Mouse (Mus musculus): ENCODE measurements around the gene Rgs12. TPM values are rescaled to one million over a fixed set of nuclear protein-coding genes. Genes with fewer than 3 reads are reported as not detected.
A peak's percentile ranks its signal among the peaks of the same experiment; 100 is the strongest.

Gene Rgs12
- polyA plus RNA-seq, 1 experiment from 2014 or later, result 36.4 TPM

DNA sequence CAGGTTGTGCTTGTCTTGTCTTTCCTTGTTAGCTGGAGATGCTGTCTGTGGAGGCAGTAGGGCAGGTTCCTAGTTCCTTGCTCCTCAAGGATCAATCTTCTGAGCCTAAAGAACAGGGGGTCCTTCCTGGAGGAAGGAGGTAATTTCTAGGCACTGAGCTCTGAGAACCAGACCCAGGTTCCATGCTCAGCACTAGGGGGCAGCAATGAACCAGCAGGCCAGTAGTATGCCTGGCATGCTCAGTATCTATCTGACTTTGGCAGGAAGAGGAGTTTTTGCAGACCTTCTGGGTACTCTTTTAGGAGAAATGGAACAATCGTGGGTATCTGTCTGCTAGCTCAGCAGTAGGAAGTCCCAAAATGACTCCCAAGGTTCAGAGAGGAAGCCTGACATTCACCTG is 33.4 kb upstream of the Rgs12 start:
- ATAC-seq (ENCODE audit: insufficient number of reproducible peaks, low FRiP score, low TSS enrichment, low read depth), result no peak
- Histone ChIP-seq H3K4me3 (no peak overlapping the region), H3K4me1 (no peaks in the 10 kb centered on the region), H3K9ac (no peak overlapping the region), H3K27ac (no peak overlapping the region), H3K36me3 (peaks cover 4% of the 10 kb centered on the region), H3K9me3 (no peaks in the 10 kb centered on the region), H3K27me3 (no peaks in the 10 kb centered on the region), H3K4me2 (no peak overlapping the region)
- WGBS, result 6% methylated on average over 1 of the region's 1 CpGs

GRCm38 (mm10) chr5:34917234-34917655 is 32.0 kb upstream of the Rgs12 start:
- H3K4me2 ChIP-seq, result no peak overlapping the region
- no peak overlapping the region for H3K9ac ChIP-seq
- no peak for ATAC-seq (ENCODE audit: insufficient number of reproducible peaks, low FRiP score, low TSS enrichment, low read depth)
- no peak overlapping the region for H3K4me3 ChIP-seq
- H3K4me1 ChIP-seq, result no peaks in the 10 kb centered on the region
- 42% methylated on average over 10 of the region's 10 CpGs for WGBS
- H3K27ac ChIP-seq, result no peak overlapping the region
- H3K27me3 ChIP-seq, result no peaks in the 10 kb centered on the region
- no peaks in the 10 kb centered on the region for H3K9me3 ChIP-seq
- H3K36me3 ChIP-seq, result peaks cover 4% of the 10 kb centered on the region

DNA sequence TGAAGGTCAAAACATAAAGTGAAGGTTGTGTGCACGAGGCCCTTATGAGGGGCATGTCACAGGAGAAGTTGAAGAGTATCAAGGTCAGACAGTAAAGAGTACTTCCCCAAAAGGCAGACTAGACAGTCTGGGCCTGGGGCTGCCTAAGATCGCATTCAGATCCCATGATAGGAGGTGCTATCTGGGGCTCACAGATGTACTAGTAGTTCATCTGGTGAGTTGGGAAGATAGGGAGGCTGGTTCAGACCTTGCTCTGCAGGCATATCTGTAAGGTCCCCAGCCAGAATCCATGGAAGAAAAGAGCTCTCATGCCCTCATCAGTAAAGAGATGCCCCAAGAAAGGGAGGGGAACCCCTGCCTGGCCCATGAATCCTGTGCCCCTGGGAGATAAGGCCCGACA is 30.5 kb upstream of the Rgs12 start:
- 84% methylated on average over 3 of the region's 3 CpGs for WGBS
- Histone ChIP-seq H3K9me3 (no peaks in the 10 kb centered on the region), H3K9ac (no peak overlapping the region), H3K4me1 (no peaks in the 10 kb centered on the region), H3K36me3 (peaks cover 8% of the 10 kb centered on the region), H3K4me2 (no peak overlapping the region), H3K27ac (no peak overlapping the region), H3K4me3 (no peak overlapping the region), H3K27me3 (no peaks in the 10 kb centered on the region)
- no peak for ATAC-seq (ENCODE audit: insufficient number of reproducible peaks, low FRiP score, low TSS enrichment, low read depth)

GRCm38 (mm10) chr5:34922531-34922930 is 26.7 kb upstream of the Rgs12 start:
- WGBS, result 41% methylated on average over 6 of the region's 6 CpGs
- H3K27ac ChIP-seq, result no peak overlapping the region
- ATAC-seq (ENCODE audit: insufficient number of reproducible peaks, low FRiP score, low TSS enrichment, low read depth), result no peak
- no peak overlapping the region for H3K9ac ChIP-seq
- no peaks in the 10 kb centered on the region for H3K27me3 ChIP-seq
- H3K9me3 ChIP-seq, result no peaks in the 10 kb centered on the region
- H3K4me1 ChIP-seq, result no peaks in the 10 kb centered on the region
- H3K36me3 ChIP-seq, result peaks cover 22% of the 10 kb centered on the region
- no peak overlapping the region for H3K4me3 ChIP-seq
- H3K4me2 ChIP-seq, result no peak overlapping the region

- H3K9ac ChIP-seq, result no peak overlapping the region
- no peaks in the 10 kb centered on the region for H3K4me1 ChIP-seq
- 90% methylated on average over 4 of the region's 4 CpGs for WGBS
- no peak overlapping the region for H3K4me2 ChIP-seq
- ATAC-seq (ENCODE audit: insufficient number of reproducible peaks, low FRiP score, low TSS enrichment, low read depth), result no peak
- no peak overlapping the region for H3K27ac ChIP-seq
- no peaks in the 10 kb centered on the region for H3K9me3 ChIP-seq
- no peak overlapping the region for H3K4me3 ChIP-seq
- peaks cover 22% of the 10 kb centered on the region for H3K36me3 ChIP-seq
- H3K27me3 ChIP-seq, result no peaks in the 10 kb centered on the region
Measured at GRCm38 (mm10) chr5:34923920-34924319, 25.3 kb upstream of the Rgs12 start.

- H3K4me1 ChIP-seq, result no peaks in the 10 kb centered on the region
- H3K4me3 ChIP-seq, result no peak overlapping the region
- no peak for ATAC-seq (ENCODE audit: insufficient number of reproducible peaks, low FRiP score, low TSS enrichment, low read depth)
- H3K9me3 ChIP-seq, result no peaks in the 10 kb centered on the region
- no peak overlapping the region for H3K27ac ChIP-seq
- no peak overlapping the region for H3K4me2 ChIP-seq
- 85% methylated on average over 7 of the region's 7 CpGs for WGBS
- peaks cover 22% of the 10 kb centered on the region for H3K36me3 ChIP-seq
- no peak overlapping the region for H3K9ac ChIP-seq
- H3K27me3 ChIP-seq, result no peaks in the 10 kb centered on the region
Measured at GRCm38 (mm10) chr5:34924519-34924918, 24.7 kb upstream of the Rgs12 start.

DNA sequence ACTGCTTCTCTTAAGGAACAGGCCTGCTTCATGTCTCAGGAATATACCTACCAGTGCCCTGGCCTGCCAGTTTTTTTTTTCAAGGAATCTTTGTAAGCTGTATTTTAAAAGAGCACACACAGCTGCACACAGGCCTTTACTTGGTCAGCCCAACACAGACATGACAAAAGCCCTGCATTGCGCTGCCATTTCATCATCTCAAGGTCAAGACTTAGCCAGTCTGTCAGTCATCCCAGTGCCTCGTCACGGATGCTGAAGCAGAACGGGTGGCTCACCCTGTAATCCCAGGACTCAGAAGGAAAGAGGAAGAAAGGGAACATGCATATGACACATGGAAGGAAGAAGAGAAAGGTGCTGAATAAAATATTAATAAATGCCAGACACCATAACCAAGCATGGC is 21.6 kb upstream of the Rgs12 start:
- no peak for ATAC-seq (ENCODE audit: insufficient number of reproducible peaks, low FRiP score, low TSS enrichment, low read depth)
- Histone ChIP-seq H3K9me3 (no peaks in the 10 kb centered on the region), H3K4me1 (peaks cover 17% of the 10 kb centered on the region), H3K27ac (no peak overlapping the region), H3K27me3 (no peaks in the 10 kb centered on the region), H3K4me3 (no peak overlapping the region), H3K4me2 (no peak overlapping the region), H3K36me3 (peaks cover 22% of the 10 kb centered on the region), H3K9ac (no peak overlapping the region)
- WGBS, result 93% methylated on average over 4 of the region's 4 CpGs

DNA sequence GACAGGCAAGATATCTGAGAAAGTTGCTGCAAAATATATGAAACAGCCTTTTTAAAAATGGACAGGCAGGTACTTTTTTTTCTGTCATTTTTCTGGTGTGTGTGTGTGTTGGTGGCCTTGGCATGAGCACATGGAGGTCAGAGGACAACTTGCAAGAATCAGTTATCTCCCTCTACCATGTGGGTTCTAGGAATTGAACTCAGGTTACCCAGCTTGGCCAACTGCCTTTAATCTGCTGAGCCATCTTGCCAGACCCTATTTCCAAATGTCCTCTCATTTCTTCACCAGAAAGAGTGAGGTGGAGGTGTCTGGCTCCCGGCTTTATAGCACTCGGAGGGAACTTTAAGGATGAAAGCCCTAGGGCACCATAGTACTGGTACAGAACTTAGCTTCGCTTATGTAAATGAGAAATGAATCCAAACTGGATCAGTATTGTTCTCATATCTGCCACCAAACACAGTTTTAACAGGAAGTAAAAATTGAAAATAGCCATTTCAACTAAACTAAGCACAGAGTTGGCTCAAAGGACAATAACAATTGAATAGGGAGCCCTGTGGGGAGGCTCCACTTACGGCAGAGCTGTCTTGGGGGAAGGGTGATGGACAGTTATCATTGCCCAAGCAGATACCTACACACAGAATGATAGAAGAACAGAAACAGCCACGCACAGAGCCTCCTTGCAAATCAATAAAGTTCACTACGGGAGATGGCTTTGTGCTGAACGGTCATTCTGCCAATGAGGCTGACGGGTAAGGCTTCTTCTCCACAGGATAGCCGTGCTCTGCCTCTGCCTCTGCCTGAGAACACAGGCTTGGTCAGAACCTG is 18.9 kb upstream of the Rgs12 start:
- Histone ChIP-seq H3K4me1 (peaks cover 17% of the 10 kb centered on the region), H3K27ac (no peak overlapping the region; the same call in 1 of the 2 replicates), H3K9me3 (no peaks in the 10 kb centered on the region), H3K36me3 (peaks cover 5% of the 10 kb centered on the region; the same call in 1 of the 2 replicates), H3K27me3 (no peaks in the 10 kb centered on the region), H3K4me2 (no peak overlapping the region), H3K9ac (no peak overlapping the region), H3K4me3 (no peak overlapping the region)
- no peak for ATAC-seq (ENCODE audit: insufficient number of reproducible peaks, low FRiP score, low TSS enrichment, low read depth)
- WGBS, result 78% methylated on average over 9 of the region's 9 CpGs

- no peaks in the 10 kb centered on the region for H3K9me3 ChIP-seq
- H3K4me2 ChIP-seq, result no peak overlapping the region
- no peak for ATAC-seq (ENCODE audit: insufficient number of reproducible peaks, low FRiP score, low TSS enrichment, low read depth)
- peaks cover 17% of the 10 kb centered on the region for H3K4me1 ChIP-seq
- H3K36me3 ChIP-seq, result no peaks in the 10 kb centered on the region
- no peak overlapping the region for H3K4me3 ChIP-seq
- H3K27me3 ChIP-seq, result no peaks in the 10 kb centered on the region
- H3K9ac ChIP-seq, result no peak overlapping the region
- peak overlapping the region; percentile 73; the same call in 1 of the 2 replicates for H3K27ac ChIP-seq
- WGBS, result 35% methylated on average over 2 of the region's 2 CpGs
Measured at GRCm38 (mm10) chr5:34931091-34931490, 18.2 kb upstream of the Rgs12 start.

- WGBS, result 30% methylated on average over 11 of the region's 11 CpGs
Measured at GRCm38 (mm10) chr5:34931516-34932457, 17.5 kb upstream of the Rgs12 start.

DNA sequence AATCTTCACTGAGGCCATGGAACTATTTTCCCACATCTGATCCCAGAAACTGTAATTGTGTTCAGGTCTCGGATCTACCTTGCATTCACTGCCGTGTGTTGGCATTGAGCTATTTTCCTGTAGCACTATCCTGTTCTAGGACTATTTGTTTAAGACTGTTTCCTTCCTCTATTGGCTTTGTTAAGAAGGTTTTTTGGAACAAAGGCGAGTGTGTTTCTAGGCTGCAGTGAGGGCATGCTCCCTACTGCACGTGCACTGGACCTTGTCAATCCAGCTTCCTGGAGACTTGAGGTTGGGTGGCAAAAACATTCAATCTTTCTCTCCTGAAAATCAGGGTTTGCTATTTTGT is 16.8 kb upstream of the Rgs12 start:
- H3K4me1 ChIP-seq, result peaks cover 17% of the 10 kb centered on the region
- ATAC-seq (ENCODE audit: insufficient number of reproducible peaks, low FRiP score, low TSS enrichment, low read depth), result no peak

More at GRCm38 (mm10) chr5:34931516-34932457, 17.5 kb upstream of the Rgs12 start:
- Histone ChIP-seq H3K27ac (peak overlapping the region; percentile 73), H3K4me2 (no peak overlapping the region), H3K4me3 (no peak overlapping the region), H3K36me3 (no peaks in the 10 kb centered on the region), H3K9me3 (no peaks in the 10 kb centered on the region), H3K4me1 (peaks cover 17% of the 10 kb centered on the region), H3K9ac (no peak overlapping the region), H3K27me3 (no peaks in the 10 kb centered on the region)
- no peak for ATAC-seq (ENCODE audit: insufficient number of reproducible peaks, low FRiP score, low TSS enrichment, low read depth)

GRCm38 (mm10) chr5:34933461-34933860 is 15.8 kb upstream of the Rgs12 start:
- Histone ChIP-seq H3K4me1 (peaks cover 17% of the 10 kb centered on the region), H3K27me3 (no peaks in the 10 kb centered on the region), H3K9ac (no peak overlapping the region), H3K36me3 (no peaks in the 10 kb centered on the region), H3K4me2 (no peak overlapping the region), H3K27ac (no peak overlapping the region), H3K4me3 (no peak overlapping the region), H3K9me3 (no peaks in the 10 kb centered on the region)
- no peak for ATAC-seq (ENCODE audit: insufficient number of reproducible peaks, low FRiP score, low TSS enrichment, low read depth)
- 95% methylated on average over 1 of the region's 1 CpGs for WGBS

More for the DNA sequence above, 16.8 kb upstream of the Rgs12 start:
- peak overlapping the region; percentile 73; the same call in 1 of the 2 replicates for H3K27ac ChIP-seq
- H3K27me3 ChIP-seq, result no peaks in the 10 kb centered on the region
- H3K4me3 ChIP-seq, result no peak overlapping the region
- no peaks in the 10 kb centered on the region for H3K36me3 ChIP-seq
- H3K9ac ChIP-seq, result no peak overlapping the region
- 56% methylated on average over 4 of the region's 4 CpGs for whole genome bisulfite sequencing
- H3K9me3 ChIP-seq, result no peaks in the 10 kb centered on the region
- no peak overlapping the region for H3K4me2 ChIP-seq

All from limb, embryonic 15.5 days (tissue).